Mouse (Mus musculus) midbrain, embryonic 16.5 days (tissue): Measurements from ENCODE around the gene Hmgb1. TPM values are rescaled to one million over a fixed set of nuclear protein-coding genes. Genes with fewer than 3 reads are reported as not detected.

Source experiments
- ATAC-seq: fragments of 200-750 bp; cut with Nextera tagmentation; 2 replicates; pipeline ENCODE4 v1.8.0; 2017; ENCODE audit warnings: moderate TSS enrichment
- H3K27ac ChIP-seq: fragments of 300-500 bp; sonication (generic); 2 replicates; pipeline ENCODE4 v1.5.1; 2014; ENCODE audit warnings: mild to moderate bottlenecking, low read length, mixed read lengths
- H3K27me3 ChIP-seq: fragments of 300-500 bp; sonication (generic); 2 replicates; pipeline ENCODE4 v1.6.1; 2014; ENCODE audit warnings: low read depth, low read length, mixed read lengths; ENCODE audit not compliant: control insufficient read depth, insufficient read depth
- H3K36me3 ChIP-seq: fragments of 300-500 bp; sonication (generic); 2 replicates; pipeline ENCODE4 v1.6.1; 2014; ENCODE audit warnings: mild to moderate bottlenecking, low read length, moderate library complexity, mixed read lengths; ENCODE audit not compliant: control insufficient read depth, insufficient read depth
- H3K4me1 ChIP-seq: fragments of 300-500 bp; sonication (generic); 2 replicates; pipeline ENCODE4 v1.6.1; 2014; ENCODE audit warnings: mild to moderate bottlenecking, low read length, mixed read lengths; ENCODE audit not compliant: control insufficient read depth, insufficient read depth
- H3K4me2 ChIP-seq: fragments of 300-500 bp; sonication (generic); 2 replicates; pipeline ENCODE4 v1.6.1; 2014; ENCODE audit warnings: mild to moderate bottlenecking, low read length, mixed read lengths
- H3K4me3 ChIP-seq: fragments of 300-500 bp; sonication (generic); 2 replicates; pipeline ENCODE4 v1.5.1; 2014; ENCODE audit warnings: low read depth, mild to moderate bottlenecking, low read length, moderate library complexity, mixed read lengths
- H3K9ac ChIP-seq: fragments of 300-500 bp; sonication (generic); 2 replicates; pipeline ENCODE4 v1.6.1; 2014; ENCODE audit warnings: low read depth, low read length, mixed read lengths
- H3K9me3 ChIP-seq: fragments of 300-500 bp; sonication (generic); replicated peaks from 2 replicates; pipeline ENCODE4 v1.6.1; 2014; ENCODE audit warnings: mild to moderate bottlenecking, low read length, mixed read lengths; ENCODE audit not compliant: control insufficient read depth, poor library complexity, severe bottlenecking
- WGBS: fragments of 180-500 bp; shearing (Covaris S2); extraction: QIAGEN DNeasy Blood & Tissue Kit; methylation state at CpG from one replicate; pipeline ENCODE4 v1.1.7; 2014; 5-methylcytosine and 5-hydroxymethylcytosine counted together
- polyA plus RNA-seq: library from polyadenylated mRNA; unstranded; fragments of >200 nt; fragmentation: Nextera tagmentation; extraction: Ambion mirVana; gene quantifications from 2 replicates; pipeline ENCODE4 v1.2.1, GENCODE M21; 2015

The Hmgb1 gene
- polyA plus RNA-seq, 1 experiment from 2014 or later = 696 TPM

DNA sequence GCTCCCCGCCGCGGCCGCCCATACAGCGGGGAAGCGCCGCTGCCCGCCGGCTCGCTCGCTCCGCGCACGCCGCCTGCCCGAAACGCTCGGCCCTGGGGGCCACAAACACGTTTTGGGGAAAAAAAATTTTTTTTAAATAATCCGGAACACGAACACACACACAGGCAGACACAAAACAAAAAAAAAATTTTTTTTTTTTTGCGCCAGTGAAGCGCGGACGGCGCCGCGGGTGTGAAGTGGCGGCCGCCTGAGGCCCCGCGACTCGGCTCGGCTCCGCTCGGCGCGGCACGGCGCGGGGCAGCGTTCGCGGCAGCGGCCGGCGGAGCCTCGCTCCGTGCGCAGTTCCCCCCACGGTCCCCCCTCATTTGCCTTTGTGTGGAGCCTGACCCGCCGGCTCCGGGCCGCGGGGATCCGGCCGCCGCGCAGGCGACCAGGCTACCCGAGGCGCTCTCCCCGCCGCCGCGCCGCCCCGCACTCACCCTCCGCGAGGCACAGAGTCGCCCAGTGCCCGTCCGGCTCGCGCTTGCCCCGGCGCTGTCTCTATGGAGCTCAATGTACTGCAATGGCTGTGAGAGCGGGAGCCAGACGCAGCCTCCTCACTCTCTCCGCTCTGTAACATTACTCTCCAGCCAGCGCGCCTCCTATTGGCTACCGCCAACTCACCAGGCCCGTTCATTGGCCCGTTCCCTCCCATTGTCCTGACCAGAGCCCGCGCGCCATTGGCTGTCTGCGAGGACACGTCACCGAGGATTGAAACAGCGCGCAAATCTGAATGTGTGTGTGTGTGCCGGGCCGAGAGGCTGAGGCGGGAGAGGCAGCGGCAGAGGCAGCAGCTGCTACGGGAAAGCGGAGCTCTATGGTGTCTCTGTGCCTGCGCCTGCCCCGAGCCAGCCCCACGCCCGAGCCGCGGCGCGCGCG is 131.6 kb downstream of the Hmgb1 start:
- ATAC-seq = peak; percentile 98
- WGBS = under 1% methylated on average over 95 of the region's 110 CpGs
- H3K9me3 ChIP-seq = no peaks in the 10 kb centered on the region
- H3K27me3 ChIP-seq = no peaks in the 10 kb centered on the region
- H3K4me3 ChIP-seq = peak overlapping the region; percentile 83
- H3K4me2 ChIP-seq = peak overlapping the region; percentile 84
- H3K36me3 ChIP-seq = peaks cover 4% of the 10 kb centered on the region; the same call in 1 of the 2 replicates
- peaks cover 18% of the 10 kb centered on the region for H3K4me1 ChIP-seq
- H3K27ac ChIP-seq = peak overlapping the region; percentile 99
- peak overlapping the region; percentile 93 for H3K9ac ChIP-seq

DNA sequence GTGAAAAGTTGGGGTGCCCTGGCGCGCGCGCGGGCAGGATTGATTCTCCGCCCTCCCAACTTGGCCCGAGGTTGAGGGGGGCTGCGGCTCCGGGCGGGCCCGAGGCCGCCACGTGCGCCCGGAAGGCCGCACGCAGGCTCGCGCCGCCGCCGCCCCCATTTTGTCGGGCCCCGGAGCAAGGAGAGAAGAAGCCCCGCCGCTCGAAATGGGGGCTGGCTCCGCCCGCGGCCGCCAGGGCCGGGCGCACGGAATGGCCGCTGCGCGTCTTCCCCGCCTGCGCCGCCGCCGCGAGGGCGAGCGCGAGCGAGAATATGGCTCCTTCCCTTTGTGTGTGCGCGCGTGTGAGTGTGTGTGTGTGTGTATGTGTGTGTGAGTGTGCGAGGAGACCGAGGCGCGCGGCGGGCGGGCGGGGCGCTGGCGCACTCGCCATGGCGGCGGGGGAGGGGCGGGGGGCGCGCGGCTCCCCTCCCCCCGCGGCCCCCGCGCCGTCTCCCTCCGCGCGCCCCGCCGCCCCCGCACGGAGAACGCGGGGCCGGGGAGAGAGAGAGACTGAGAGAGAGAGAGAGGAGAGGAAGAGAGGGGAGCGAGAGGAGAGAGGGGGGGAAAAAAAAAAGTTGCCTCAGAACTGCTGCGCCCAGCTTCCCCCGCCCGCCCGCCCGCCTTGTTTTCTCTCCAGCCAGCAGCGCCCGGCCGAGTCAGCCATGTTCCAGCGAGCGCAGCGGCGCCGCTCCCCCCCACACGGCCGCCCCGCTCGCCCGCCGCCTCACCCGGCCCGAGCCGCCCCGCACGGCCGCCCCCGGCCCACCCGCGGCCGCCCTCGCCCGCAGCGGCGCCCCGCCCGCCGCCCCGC is 132.5 kb downstream of the Hmgb1 start:
- peak overlapping the region; percentile 85 for H3K4me2 ChIP-seq
- peaks cover 18% of the 10 kb centered on the region for H3K4me1 ChIP-seq
- peaks cover 4% of the 10 kb centered on the region; the same call in 1 of the 2 replicates for H3K36me3 ChIP-seq
- no peaks in the 10 kb centered on the region for H3K27me3 ChIP-seq
- peak overlapping the region; percentile 99 for H3K27ac ChIP-seq
- under 1% methylated on average over 83 of the region's 120 CpGs for WGBS
- peak overlapping the region; percentile 83 for H3K4me3 ChIP-seq
- no peaks in the 10 kb centered on the region for H3K9me3 ChIP-seq
- peak; percentile 33 for ATAC-seq
- H3K9ac ChIP-seq = peak overlapping the region; percentile 93

DNA sequence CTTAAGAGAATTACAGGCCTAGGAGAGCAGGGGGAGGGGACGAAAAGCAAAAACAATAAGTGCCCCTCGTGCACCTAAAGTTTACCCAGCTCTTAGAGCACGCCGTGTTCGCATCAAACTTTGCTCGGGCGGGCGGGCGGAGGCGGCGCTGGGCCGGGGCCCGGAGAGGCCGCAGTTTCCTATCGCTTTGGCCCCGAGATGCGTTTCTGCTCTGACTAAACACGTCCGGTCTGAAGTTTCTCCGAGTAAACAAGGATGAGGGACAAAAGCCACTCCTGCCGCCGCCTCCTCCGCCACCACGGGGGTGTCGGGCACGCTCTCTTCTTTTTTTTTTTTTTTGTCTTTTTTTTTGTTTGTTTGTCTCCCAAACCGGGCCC is 133.1 kb downstream of the Hmgb1 start:
- Histone ChIP-seq H3K9me3 (no peaks in the 10 kb centered on the region), H3K36me3 (peaks cover 4% of the 10 kb centered on the region; the same call in 1 of the 2 replicates), H3K4me1 (peaks cover 18% of the 10 kb centered on the region), H3K4me2 (peak overlapping the region; percentile 85), H3K27ac (peak overlapping the region; percentile 99), H3K9ac (peak overlapping the region; percentile 93), H3K4me3 (peak overlapping the region; percentile 83), H3K27me3 (no peaks in the 10 kb centered on the region)
- no peak for ATAC-seq
- WGBS = 0% methylated on average over 26 of the region's 27 CpGs

DNA sequence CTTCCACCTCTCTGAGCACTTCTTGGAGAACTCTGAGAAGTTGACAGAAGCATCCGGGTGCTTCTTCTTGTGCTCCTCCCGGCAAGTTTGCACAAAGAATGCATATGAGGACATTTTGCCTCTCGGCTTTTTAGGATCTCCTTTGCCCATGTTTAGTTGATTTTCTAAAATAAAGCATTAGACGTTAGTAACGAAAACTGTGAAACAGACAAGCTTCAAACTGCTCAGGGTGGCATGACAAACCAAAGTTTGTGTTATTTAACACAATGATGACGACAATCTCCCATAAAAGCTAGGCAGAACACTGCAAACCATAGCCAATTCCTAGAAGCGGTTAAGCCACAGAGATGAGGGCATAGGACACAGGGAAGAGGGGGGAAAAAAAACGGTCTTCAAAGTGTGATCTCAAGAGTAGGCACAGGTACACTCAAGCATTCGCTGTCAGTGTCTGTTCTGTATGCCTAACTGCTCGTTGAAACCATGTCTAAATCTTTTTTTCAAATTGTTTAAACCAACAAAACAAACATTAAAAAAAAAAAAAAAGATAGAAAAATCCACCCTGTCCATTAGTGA is 133.6 kb downstream of the Hmgb1 start:
- peak overlapping the region; percentile 93 for H3K9ac ChIP-seq
- no peak for ATAC-seq
- WGBS = 22% methylated on average over 10 of the region's 10 CpGs
- peak overlapping the region; percentile 99 for H3K27ac ChIP-seq
- peak overlapping the region; percentile 83 for H3K4me3 ChIP-seq
- no peaks in the 10 kb centered on the region for H3K27me3 ChIP-seq
- H3K36me3 ChIP-seq = peaks cover 4% of the 10 kb centered on the region; the same call in 1 of the 2 replicates
- no peaks in the 10 kb centered on the region for H3K9me3 ChIP-seq
- peak overlapping the region; percentile 85 for H3K4me2 ChIP-seq
- H3K4me1 ChIP-seq = peaks cover 18% of the 10 kb centered on the region

DNA sequence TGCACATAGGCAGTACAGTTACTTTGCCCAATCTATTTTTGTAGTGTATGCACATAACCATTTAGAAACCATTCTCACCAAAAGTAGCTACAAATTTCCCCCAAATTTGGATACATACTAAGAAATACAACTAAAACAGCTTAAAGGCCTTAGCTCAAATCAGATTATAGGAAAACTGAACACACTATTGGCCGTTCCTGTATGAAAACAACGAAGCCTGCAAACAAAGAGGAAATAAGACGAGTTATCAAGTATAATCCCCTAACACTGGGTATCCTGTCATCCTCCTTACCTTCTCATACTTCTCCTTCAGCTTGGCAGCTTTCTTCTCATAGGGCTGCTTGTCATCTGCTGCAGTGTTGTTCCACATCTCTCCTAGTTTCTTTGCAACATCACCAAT is 134.9 kb downstream of the Hmgb1 start:
- no peak overlapping the region for H3K27ac ChIP-seq
- H3K4me3 ChIP-seq = no peak overlapping the region
- H3K27me3 ChIP-seq = no peaks in the 10 kb centered on the region
- H3K4me2 ChIP-seq = no peak overlapping the region
- no peak overlapping the region for H3K9ac ChIP-seq
- H3K4me1 ChIP-seq = peaks cover 18% of the 10 kb centered on the region
- H3K9me3 ChIP-seq = no peaks in the 10 kb centered on the region
- peaks cover 4% of the 10 kb centered on the region; the same call in 1 of the 2 replicates for H3K36me3 ChIP-seq
- 65% methylated on average over 3 of the region's 3 CpGs for WGBS
- no peak for ATAC-seq

DNA sequence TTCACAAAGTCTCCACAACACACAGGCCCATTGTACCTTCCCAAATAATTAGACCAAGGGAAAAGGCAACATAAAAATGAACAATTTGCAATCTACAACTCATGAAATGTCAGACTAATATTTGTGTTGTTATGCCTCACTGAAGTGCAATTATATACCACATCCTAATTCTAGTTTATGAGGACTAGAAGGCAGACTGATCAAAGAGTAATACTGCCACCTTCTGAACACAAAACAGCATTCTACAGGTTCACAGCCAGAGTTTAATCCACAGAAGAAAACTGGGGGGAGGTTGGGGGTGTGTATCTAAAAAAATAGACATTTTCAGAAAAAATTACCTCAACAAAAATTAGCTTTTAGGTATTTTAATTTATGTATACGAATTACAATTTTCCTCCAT is 135.3 kb downstream of the Hmgb1 start:
- no peak overlapping the region for H3K27ac ChIP-seq
- H3K9ac ChIP-seq = no peak overlapping the region
- no peak overlapping the region for H3K4me3 ChIP-seq
- H3K36me3 ChIP-seq = peaks cover 4% of the 10 kb centered on the region; the same call in 1 of the 2 replicates
- H3K4me1 ChIP-seq = peaks cover 18% of the 10 kb centered on the region
- no peaks in the 10 kb centered on the region for H3K9me3 ChIP-seq
- H3K4me2 ChIP-seq = no peak overlapping the region
- no peak for ATAC-seq
- no peaks in the 10 kb centered on the region for H3K27me3 ChIP-seq
- 86% methylated on average over 1 of the region's 1 CpGs for WGBS

DNA sequence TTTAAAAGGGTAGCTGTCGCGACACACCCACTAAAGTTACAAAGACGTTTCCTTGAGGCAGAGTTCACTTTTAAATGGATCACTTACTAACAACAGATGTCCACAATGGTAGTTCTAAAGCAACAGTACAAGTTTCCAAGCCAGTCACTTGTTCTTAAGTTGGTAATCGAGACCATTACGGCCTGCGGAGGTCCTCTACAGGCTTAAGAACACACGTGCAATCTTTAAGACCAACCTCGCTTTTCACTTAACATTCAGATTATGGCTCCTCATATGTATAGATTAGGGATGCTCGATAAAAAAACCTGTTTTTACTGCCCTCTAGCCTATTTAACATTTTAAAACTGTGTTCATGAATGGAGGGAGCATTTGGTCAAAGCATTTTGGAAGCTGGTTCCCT is 137.6 kb downstream of the Hmgb1 start:
- WGBS = 83% methylated on average over 9 of the region's 9 CpGs

DNA sequence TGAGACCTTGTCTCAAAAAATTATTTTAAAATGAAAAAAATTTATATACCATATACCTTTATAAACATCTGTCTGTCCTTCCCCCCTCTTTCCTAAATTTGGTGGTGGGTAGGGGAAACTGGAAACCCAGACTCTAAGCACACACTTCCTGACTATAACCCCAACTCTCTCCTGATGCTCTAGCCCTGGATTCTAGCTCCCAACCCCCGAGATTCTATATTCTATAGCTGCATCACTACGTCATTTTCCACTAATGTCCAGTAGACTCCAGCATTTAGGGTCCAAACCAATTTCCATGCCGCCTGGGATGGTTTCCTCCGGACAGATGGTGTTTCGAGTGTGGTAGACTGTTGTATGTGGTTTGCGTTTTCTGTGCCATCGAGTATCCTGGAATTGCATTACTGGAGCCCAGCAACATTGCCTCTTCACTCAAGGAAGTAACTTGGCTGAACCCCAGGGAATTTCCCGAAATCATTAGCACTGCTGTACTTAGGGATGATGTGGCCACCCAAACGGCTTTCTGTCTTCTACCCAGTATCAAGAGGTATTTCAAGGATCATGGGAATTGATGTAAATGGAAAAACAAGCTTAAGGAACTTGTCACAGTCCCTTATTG is 138.7 kb downstream of the Hmgb1 start:
- ATAC-seq = no peak

More for the DNA sequence above, 137.6 kb downstream of the Hmgb1 start:
- Histone ChIP-seq H3K9ac (no peak overlapping the region), H3K4me2 (no peak overlapping the region), H3K27ac (no peak overlapping the region), H3K9me3 (no peaks in the 10 kb centered on the region), H3K27me3 (no peaks in the 10 kb centered on the region), H3K4me1 (peaks cover 14% of the 10 kb centered on the region), H3K4me3 (no peak overlapping the region), H3K36me3 (peaks cover 4% of the 10 kb centered on the region; the same call in 1 of the 2 replicates)
- no peak for ATAC-seq

More for the DNA sequence above, 138.7 kb downstream of the Hmgb1 start:
- H3K36me3 ChIP-seq = peaks cover 4% of the 10 kb centered on the region; the same call in 1 of the 2 replicates
- WGBS = 87% methylated on average over 9 of the region's 9 CpGs
- H3K9ac ChIP-seq = no peak overlapping the region
- no peak overlapping the region for H3K4me2 ChIP-seq
- no peaks in the 10 kb centered on the region for H3K27me3 ChIP-seq
- peaks cover 10% of the 10 kb centered on the region for H3K4me1 ChIP-seq
- H3K9me3 ChIP-seq = no peaks in the 10 kb centered on the region
- no peak overlapping the region for H3K4me3 ChIP-seq
- H3K27ac ChIP-seq = no peak overlapping the region
